8 mouse cellular contexts compared by ENCODE assay signal in the genomic region with DNA sequence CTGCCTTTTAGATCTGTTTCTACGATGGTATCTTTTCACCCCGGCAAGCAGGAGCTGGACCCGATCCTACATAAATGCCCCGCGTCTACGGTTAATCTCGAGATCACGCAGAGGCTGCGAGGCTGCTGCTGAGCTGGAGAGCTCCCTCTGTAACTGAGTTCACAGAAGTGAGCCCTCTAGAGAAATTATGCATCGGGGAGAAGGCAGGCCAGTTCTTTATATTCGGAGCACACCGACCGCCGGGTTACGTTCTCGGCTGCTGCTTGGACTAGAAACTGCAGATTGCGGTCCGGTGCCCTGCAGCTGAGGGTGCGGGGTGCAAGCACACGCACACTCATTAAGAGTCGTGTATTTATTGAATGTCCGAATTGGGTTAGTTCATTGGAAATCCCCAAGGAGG. TPM values are rescaled to one million over a fixed set of nuclear protein-coding genes. Genes with fewer than 3 reads are reported as not detected.
DNase-seq lines count a peak whose midpoint lies in the region; ATAC-seq lines count a peak whose summit lies in the region.

No protein-coding gene starts in this region.

- peak overlapping the region; percentile 100 for H3K9ac ChIP-seq in hindbrain, embryonic 12.5 days
- peak overlapping the region; percentile 55 for H3K9ac ChIP-seq in neural tube, embryonic 15.5 days (replicated peaks)

- no peaks in the 10 kb centered on the region for H3K27me3 ChIP-seq in hindbrain, embryonic 12.5 days
- no peaks in the 10 kb centered on the region for H3K27me3 ChIP-seq in neural tube, embryonic 15.5 days (replicated peaks)

- peak; percentile 73 for DNase-seq in layer of hippocampus, adult 11-12 months (ENCODE audit: low spot score)
- no peak for DNase-seq in layer of hippocampus, adult 9-10 months (ENCODE audit: low spot score)
- peak; percentile 75 for DNase-seq in embryo, embryonic 10.5 days (ENCODE audit: low spot score)
- peak; percentile 67 to 81 for DNase-seq in left cerebral cortex, postnatal 25 days (ENCODE audit: low spot score in 2 of 2)
- DNase-seq in adipocyte (ENCODE audit: low spot score): no peak

- peaks cover 14% of the 10 kb centered on the region for H3K4me1 ChIP-seq in hindbrain, embryonic 12.5 days
- peaks cover 44% of the 10 kb centered on the region for H3K4me1 ChIP-seq in neural tube, embryonic 15.5 days

- under 1% methylated on average over 22 of the region's 22 CpGs for WGBS in hindbrain, embryonic 12.5 days
- whole genome bisulfite sequencing in neural tube, embryonic 15.5 days: 0% methylated on average over 22 of the region's 22 CpGs

- no peaks in the 10 kb centered on the region for H3K9me3 ChIP-seq in hindbrain, embryonic 12.5 days (replicated peaks)
- no peaks in the 10 kb centered on the region for H3K9me3 ChIP-seq in neural tube, embryonic 15.5 days (replicated peaks)

- peak overlapping the region; percentile 97 for H3K4me3 ChIP-seq in hindbrain, embryonic 12.5 days
- H3K4me3 ChIP-seq in neural tube, embryonic 15.5 days (replicated peaks): peak overlapping the region; percentile 66

- intact Hi-C loops in left cerebral cortex, postnatal 25 days (cut with DNase I): loop anchor here (2.0 to 10.0 kb wide), 9 partner anchors 433 to 1659 kb away; no protein-coding TSS in a partner anchor

- H3K27ac ChIP-seq in hindbrain, embryonic 12.5 days: peak overlapping the region; percentile 98
- H3K27ac ChIP-seq in neural tube, embryonic 15.5 days (replicated peaks): peak overlapping the region; percentile 95

- H3K4me2 ChIP-seq in hindbrain, embryonic 12.5 days (replicated peaks): peak overlapping the region; percentile 97
- H3K4me2 ChIP-seq in neural tube, embryonic 15.5 days: peak overlapping the region; percentile 78

- peaks cover 17% of the 10 kb centered on the region for H3K36me3 ChIP-seq in hindbrain, embryonic 12.5 days
- no peaks in the 10 kb centered on the region for H3K36me3 ChIP-seq in neural tube, embryonic 15.5 days

- peak; percentile 12; the same call in 1 of the 2 replicates for ATAC-seq in hindbrain, embryonic 12.5 days (ENCODE audit: low FRiP score)
- ATAC-seq in neural tube, embryonic 15.5 days (ENCODE audit: low FRiP score): peak; percentile 6; the same call in 1 of the 2 replicates
- ATAC-seq in megakaryocyte progenitor cell, adult 5-6 weeks (replicated peaks; ENCODE audit: poor library complexity): no peak

RNA-seq across cellular contexts. Expression of gene Pou3f3, which starts 1.7 kb away (rescaled TPM):
- 28.8 and 29.2 TPM in 2 replicates for polyA plus RNA-seq in hindbrain, embryonic 12.5 days (2016; fragmentation: Nextera tagmentation; extraction: Ambion mirVana)
- 10 to 100 TPM; 57.6 to 59.5 TPM for total RNA-seq in left cerebral cortex, postnatal 25 days (2021)
- polyA plus RNA-seq in neural tube, embryonic 15.5 days (2015; fragmentation: Nextera tagmentation; extraction: Ambion mirVana): 6.9 and 9.5 TPM in 2 replicates
- not detected in 2 replicates for total RNA-seq in megakaryocyte progenitor cell, adult 5-6 weeks (2015)
- not detected in 2 replicates for total RNA-seq in megakaryocyte progenitor cell, adult 5-6 weeks (2017)

Comparison
In these comparisons a context has a peak if more than half of its experiments do, and no peak if none do; other contexts are left out.
1. DNase-seq: peak in layer of hippocampus, adult 11-12 months (single experiment), embryo, embryonic 10.5 days (single experiment) and left cerebral cortex, postnatal 25 days (2 of 2); none in layer of hippocampus, adult 9-10 months (single experiment) and adipocyte (single experiment).
2. RNA of gene Pou3f3, which starts 1.7 kb away (total RNA-seq): 57.6 to 59.5 TPM in left cerebral cortex, postnatal 25 days; not detected in megakaryocyte progenitor cell, adult 5-6 weeks; every median in the first group is over 10 times any median in the second.